Mouse (Mus musculus): ENCODE data around the gene Agap3. TPM values are rescaled to one million over a fixed set of nuclear protein-coding genes. Genes with fewer than 3 reads are reported as not detected.

Agap3 gene
- polyA plus RNA-seq, 1 experiment from 2014 or later, result 5.0 TPM

DNA sequence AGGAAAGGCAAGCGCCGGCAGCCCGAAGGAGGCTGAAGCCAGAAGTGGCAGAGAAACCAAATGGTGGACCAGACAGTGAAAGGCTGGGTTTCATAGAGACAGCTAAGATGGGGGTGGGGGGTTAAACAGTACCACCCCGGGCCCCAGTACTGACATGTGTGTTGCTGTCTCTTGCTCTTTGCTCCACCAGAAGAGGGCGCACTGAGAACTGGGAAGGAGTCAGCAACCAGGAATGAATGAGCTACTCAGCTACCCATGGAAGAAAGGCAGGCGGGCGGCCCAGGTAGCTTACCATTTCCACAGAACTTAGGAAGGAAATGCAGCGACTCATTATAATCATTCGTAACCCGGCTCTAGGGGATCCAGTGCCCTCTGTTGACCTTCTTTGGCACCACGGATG is 58.7 kb downstream of the Agap3 start:
- Histone ChIP-seq H3K36me3 (ENCODE audit: control insufficient read depth, insufficient read depth) (no peaks in the 10 kb centered on the region), H3K4me2 (ENCODE audit: low read depth, low read length) (no peak overlapping the region), H3K27ac (ENCODE audit: low read length) (no peak overlapping the region), H3K4me1 (ENCODE audit: control insufficient read depth, low read depth, low read length) (no peaks in the 10 kb centered on the region), H3K9ac (ENCODE audit: low read depth, low read length) (no peak overlapping the region), H3K4me3 (ENCODE audit: low read depth, low read length) (no peak overlapping the region), H3K9me3 (replicated peaks; ENCODE audit: control insufficient read depth, low read length) (no peaks in the 10 kb centered on the region), H3K27me3 (ENCODE audit: control insufficient read depth, insufficient read depth, low read depth, low read length) (no peaks in the 10 kb centered on the region)
- WGBS (ENCODE audit: insufficient replicate concordance), result 37% methylated on average over 11 of the region's 11 CpGs
- no peak for ATAC-seq (ENCODE audit: low read depth)

- ATAC-seq (ENCODE audit: low read depth), result peak; percentile 45; the same call in 1 of the 2 replicates
- Histone ChIP-seq H3K4me1 (ENCODE audit: control insufficient read depth, low read depth, low read length) (no peaks in the 10 kb centered on the region), H3K4me2 (ENCODE audit: low read depth, low read length) (no peak overlapping the region), H3K27ac (ENCODE audit: low read length) (no peak overlapping the region), H3K9ac (ENCODE audit: low read depth, low read length) (no peak overlapping the region), H3K27me3 (ENCODE audit: control insufficient read depth, insufficient read depth, low read depth, low read length) (no peaks in the 10 kb centered on the region), H3K4me3 (ENCODE audit: low read depth, low read length) (no peak overlapping the region), H3K36me3 (ENCODE audit: control insufficient read depth, insufficient read depth) (no peaks in the 10 kb centered on the region), H3K9me3 (replicated peaks; ENCODE audit: control insufficient read depth, low read length) (no peaks in the 10 kb centered on the region)
- 40% methylated on average over 8 of the region's 8 CpGs for WGBS (ENCODE audit: insufficient replicate concordance)
Observed at GRCm38 (mm10) chr5:24512271-24512670, 60.3 kb downstream of the Agap3 start.

GRCm38 (mm10) chr5:24521366-24521765 is 69.4 kb downstream of the Agap3 start:
- no peak overlapping the region for H3K4me2 ChIP-seq (ENCODE audit: low read depth, low read length)
- H3K9me3 ChIP-seq (replicated peaks; ENCODE audit: control insufficient read depth, low read length), result no peaks in the 10 kb centered on the region
- no peak overlapping the region for H3K9ac ChIP-seq (ENCODE audit: low read depth, low read length)
- H3K27ac ChIP-seq (ENCODE audit: low read length), result no peak overlapping the region
- H3K4me3 ChIP-seq (ENCODE audit: low read depth, low read length), result no peak overlapping the region
- H3K27me3 ChIP-seq (ENCODE audit: control insufficient read depth, insufficient read depth, low read depth, low read length), result peaks cover 45% of the 10 kb centered on the region
- H3K36me3 ChIP-seq (ENCODE audit: control insufficient read depth, insufficient read depth), result no peaks in the 10 kb centered on the region
- ATAC-seq (ENCODE audit: low read depth), result no peak
- WGBS (ENCODE audit: insufficient replicate concordance), result 48% methylated on average over 8 of the region's 8 CpGs
- no peaks in the 10 kb centered on the region; the same call in 1 of the 2 replicates for H3K4me1 ChIP-seq (ENCODE audit: control insufficient read depth, low read depth, low read length)

DNA sequence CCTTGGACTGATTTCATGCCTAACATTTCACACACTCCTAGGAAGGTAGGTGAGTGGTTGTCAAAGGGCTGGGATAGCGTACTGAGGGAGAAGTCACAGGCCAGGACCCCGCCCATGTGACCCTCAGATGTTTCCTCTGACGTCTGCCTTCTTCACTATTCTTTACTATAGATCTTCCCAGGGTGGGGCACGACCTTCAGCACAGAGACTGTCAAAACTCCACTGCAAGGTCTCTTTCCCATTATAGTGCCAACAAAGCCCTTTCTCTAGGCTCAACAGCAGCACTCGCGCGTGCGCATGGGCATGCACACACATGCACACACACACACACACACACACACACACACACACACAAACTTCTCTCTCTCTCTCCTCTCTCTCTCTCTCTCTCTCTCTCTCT is 71.8 kb downstream of the Agap3 start:
- H3K27ac ChIP-seq (ENCODE audit: low read length), result no peak overlapping the region
- ATAC-seq (ENCODE audit: low read depth), result no peak
- no peak overlapping the region for H3K9ac ChIP-seq (ENCODE audit: low read depth, low read length)
- H3K4me1 ChIP-seq (ENCODE audit: control insufficient read depth, low read depth, low read length), result peaks cover 6% of the 10 kb centered on the region; the same call in 1 of the 2 replicates
- no peaks in the 10 kb centered on the region for H3K36me3 ChIP-seq (ENCODE audit: control insufficient read depth, insufficient read depth)
- no peak overlapping the region for H3K4me2 ChIP-seq (ENCODE audit: low read depth, low read length)
- H3K27me3 ChIP-seq (ENCODE audit: control insufficient read depth, insufficient read depth, low read depth, low read length), result peaks cover 69% of the 10 kb centered on the region
- 43% methylated on average over 8 of the region's 8 CpGs for WGBS (ENCODE audit: insufficient replicate concordance)
- H3K9me3 ChIP-seq (replicated peaks; ENCODE audit: control insufficient read depth, low read length), result no peaks in the 10 kb centered on the region
- no peak overlapping the region for H3K4me3 ChIP-seq (ENCODE audit: low read depth, low read length)

DNA sequence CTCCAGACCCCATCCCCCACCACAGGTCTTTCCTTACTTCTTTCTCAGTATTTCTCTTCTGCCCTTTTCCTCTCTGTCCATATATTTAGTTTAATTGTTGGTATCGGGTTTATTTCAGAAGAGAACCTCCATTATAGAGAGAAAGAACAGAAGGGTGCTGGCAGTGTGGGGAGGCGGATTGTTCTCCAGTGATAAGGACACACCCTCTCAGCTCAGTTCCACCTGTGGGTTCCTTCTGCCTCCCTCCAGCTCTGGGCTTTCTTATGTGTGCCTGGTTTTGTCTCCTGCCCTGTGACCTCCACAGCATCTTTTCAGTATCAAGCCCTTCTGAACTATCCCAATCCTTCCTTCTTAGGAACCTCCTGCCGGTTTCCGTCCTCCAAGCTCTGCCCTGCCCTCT is 72.5 kb downstream of the Agap3 start:
- Histone ChIP-seq H3K9ac (ENCODE audit: low read depth, low read length) (no peak overlapping the region), H3K27ac (ENCODE audit: low read length) (no peak overlapping the region), H3K4me1 (ENCODE audit: control insufficient read depth, low read depth, low read length) (peaks cover 6% of the 10 kb centered on the region; the same call in 1 of the 2 replicates), H3K36me3 (ENCODE audit: control insufficient read depth, insufficient read depth) (no peaks in the 10 kb centered on the region), H3K27me3 (ENCODE audit: control insufficient read depth, insufficient read depth, low read depth, low read length) (peaks cover 76% of the 10 kb centered on the region), H3K4me2 (ENCODE audit: low read depth, low read length) (no peak overlapping the region), H3K9me3 (replicated peaks; ENCODE audit: control insufficient read depth, low read length) (no peaks in the 10 kb centered on the region), H3K4me3 (ENCODE audit: low read depth, low read length) (no peak overlapping the region)
- 10% methylated on average over 4 of the region's 4 CpGs for WGBS (ENCODE audit: insufficient replicate concordance)
- ATAC-seq (ENCODE audit: low read depth), result no peak

GRCm38 (mm10) chr5:24525360-24526189 is 73.6 kb downstream of the Agap3 start:
- H3K4me3 ChIP-seq (ENCODE audit: low read depth, low read length), result peak overlapping the region; percentile 39
- no peaks in the 10 kb centered on the region for H3K9me3 ChIP-seq (replicated peaks; ENCODE audit: control insufficient read depth, low read length)
- ATAC-seq (ENCODE audit: low read depth), result no peak
- peaks cover 85% of the 10 kb centered on the region for H3K27me3 ChIP-seq (ENCODE audit: control insufficient read depth, insufficient read depth, low read depth, low read length)
- no peak overlapping the region for H3K27ac ChIP-seq (ENCODE audit: low read length)
- 6% methylated on average over 34 of the region's 34 CpGs for WGBS (ENCODE audit: insufficient replicate concordance)
- peaks cover 6% of the 10 kb centered on the region; the same call in 1 of the 2 replicates for H3K4me1 ChIP-seq (ENCODE audit: control insufficient read depth, low read depth, low read length)
- H3K4me2 ChIP-seq (ENCODE audit: low read depth, low read length), result no peak overlapping the region
- H3K36me3 ChIP-seq (ENCODE audit: control insufficient read depth, insufficient read depth), result no peaks in the 10 kb centered on the region
- no peak overlapping the region for H3K9ac ChIP-seq (ENCODE audit: low read depth, low read length)

- no peak for ATAC-seq (ENCODE audit: low read depth)
- peak overlapping the region; percentile 51 for H3K4me2 ChIP-seq (ENCODE audit: low read depth, low read length)
Observed at GRCm38 (mm10) chr5:24526190-24526888, 74.4 kb downstream of the Agap3 start.

GRCm38 (mm10) chr5:24526889-24527230 is 74.9 kb downstream of the Agap3 start, which contains the start of gene Gbx1:
Gene Gbx1 (minus strand): TSS chr5:24527202.
- peaks cover 88% of the 10 kb centered on the region for H3K27me3 ChIP-seq (ENCODE audit: control insufficient read depth, insufficient read depth, low read depth, low read length)
- H3K9ac ChIP-seq (ENCODE audit: low read depth, low read length), result no peak within 1 kb of the TSS
- peak within 1 kb of the TSS; percentile 51 for H3K4me2 ChIP-seq (ENCODE audit: low read depth, low read length)
- H3K27ac ChIP-seq (ENCODE audit: low read length), result no peak within 1 kb of the TSS
- H3K36me3 ChIP-seq (ENCODE audit: control insufficient read depth, insufficient read depth), result no peaks in the 10 kb centered on the region
- WGBS (ENCODE audit: insufficient replicate concordance), result under 1% methylated on average over 38 of the region's 49 CpGs
- H3K4me3 ChIP-seq (ENCODE audit: low read depth, low read length), result peak within 1 kb of the TSS; percentile 39
- H3K4me1 ChIP-seq (ENCODE audit: control insufficient read depth, low read depth, low read length), result peaks cover 6% of the 10 kb centered on the region; the same call in 1 of the 2 replicates
- ATAC-seq (ENCODE audit: low read depth), result no peak
- no peaks in the 10 kb centered on the region for H3K9me3 ChIP-seq (replicated peaks; ENCODE audit: control insufficient read depth, low read length)

More at GRCm38 (mm10) chr5:24526190-24526888, 74.4 kb downstream of the Agap3 start:
- Histone ChIP-seq H3K9me3 (replicated peaks; ENCODE audit: control insufficient read depth, low read length) (no peaks in the 10 kb centered on the region), H3K9ac (ENCODE audit: low read depth, low read length) (no peak overlapping the region), H3K4me1 (ENCODE audit: control insufficient read depth, low read depth, low read length) (peaks cover 6% of the 10 kb centered on the region; the same call in 1 of the 2 replicates), H3K4me3 (ENCODE audit: low read depth, low read length) (peak overlapping the region; percentile 39), H3K36me3 (ENCODE audit: control insufficient read depth, insufficient read depth) (no peaks in the 10 kb centered on the region), H3K27me3 (ENCODE audit: control insufficient read depth, insufficient read depth, low read depth, low read length) (peaks cover 90% of the 10 kb centered on the region), H3K27ac (ENCODE audit: low read length) (no peak overlapping the region)
- under 1% methylated on average over 76 of the region's 109 CpGs for WGBS (ENCODE audit: insufficient replicate concordance)

GRCm38 (mm10) chr5:24527780-24528179 is 75.8 kb downstream of the Agap3 start:
- no peak overlapping the region for H3K4me2 ChIP-seq (ENCODE audit: low read depth, low read length)
- peaks cover 6% of the 10 kb centered on the region; the same call in 1 of the 2 replicates for H3K4me1 ChIP-seq (ENCODE audit: control insufficient read depth, low read depth, low read length)
- H3K27me3 ChIP-seq (ENCODE audit: control insufficient read depth, insufficient read depth, low read depth, low read length), result peaks cover 83% of the 10 kb centered on the region
- no peak overlapping the region for H3K9ac ChIP-seq (ENCODE audit: low read depth, low read length)
- H3K9me3 ChIP-seq (replicated peaks; ENCODE audit: control insufficient read depth, low read length), result no peaks in the 10 kb centered on the region
- H3K36me3 ChIP-seq (ENCODE audit: control insufficient read depth, insufficient read depth), result no peaks in the 10 kb centered on the region
- no peak for ATAC-seq (ENCODE audit: low read depth)
- WGBS (ENCODE audit: insufficient replicate concordance), result 15% methylated on average over 6 of the region's 6 CpGs
- H3K27ac ChIP-seq (ENCODE audit: low read length), result no peak overlapping the region
- H3K4me3 ChIP-seq (ENCODE audit: low read depth, low read length), result no peak overlapping the region
